Mouse (Mus musculus) liver, postnatal 0 days (tissue): ENCODE data around the gene Letmd1. TPM values are rescaled to one million over a fixed set of nuclear protein-coding genes. Genes with fewer than 3 reads are reported as not detected.
"Not testable (repeated sequence)": the region's sequence is repeated elsewhere in the genome, so short reads cannot be mapped to it uniquely, and the experiment has no call there.

ENCODE experiments used
- ATAC-seq: fragments of 200-750 bp; cut with Nextera tagmentation; 2 replicates; pipeline ENCODE4 v1.8.0; 2017; ENCODE audit warnings: mild to moderate bottlenecking, moderate library complexity
- DNase-seq: peaks from one replicate; pipeline ENCODE4 v3.0.0-alpha.2; 2016
- H3K27ac ChIP-seq: fragments of 300-500 bp; sonication (generic); 2 replicates; pipeline ENCODE4 v1.5.1; 2014; ENCODE audit warnings: antibody characterized with exemption, moderate library complexity, mild to moderate bottlenecking, low read depth
- H3K27me3 ChIP-seq: fragments of 300-500 bp; sonication (generic); 2 replicates; pipeline ENCODE4 v1.6.1; 2014; ENCODE audit warnings: low read length, control low read depth, mixed read lengths; ENCODE audit not compliant: insufficient read depth
- H3K36me3 ChIP-seq: fragments of 300-500 bp; sonication (generic); replicated peaks from 2 replicates; pipeline ENCODE4 v1.6.1; 2014; ENCODE audit warnings: mild to moderate bottlenecking, control low read depth, low read length, moderate library complexity, mixed read lengths; ENCODE audit not compliant: insufficient read depth
- H3K4me1 ChIP-seq: fragments of 300-500 bp; sonication (generic); 2 replicates; pipeline ENCODE4 v1.6.1; 2014; ENCODE audit warnings: antibody characterized with exemption, mild to moderate bottlenecking, control low read depth; ENCODE audit not compliant: insufficient read depth
- H3K4me2 ChIP-seq: fragments of 300-500 bp; sonication (generic); 2 replicates; pipeline ENCODE4 v1.6.1; 2014; ENCODE audit warnings: low read depth, mild to moderate bottlenecking, low read length, moderate library complexity, mixed read lengths
- H3K4me3 ChIP-seq: fragments of 300-500 bp; sonication (generic); 2 replicates; pipeline ENCODE4 v1.5.1; 2014; ENCODE audit warnings: low read depth, low read length
- H3K9ac ChIP-seq: fragments of 300-500 bp; sonication (generic); replicated peaks from 2 replicates; pipeline ENCODE4 v1.6.1; 2014; ENCODE audit warnings: mild to moderate bottlenecking, moderate library complexity
- H3K9me3 ChIP-seq: fragments of 300-500 bp; sonication (generic); 2 replicates; pipeline ENCODE4 v1.6.1; 2016; ENCODE audit warnings: mild to moderate bottlenecking, control low read depth, low read length, mixed read lengths
- CTCF ChIP-seq: sonication (generic); IDR thresholded peaks from 2 replicates; pipeline ENCODE4 v1.5.1; 2016; ENCODE audit warnings: antibody characterized with exemption, low read depth
- EP300 ChIP-seq: IDR thresholded peaks from 2 replicates; pipeline ENCODE4 v1.6.1; 2016; ENCODE audit warnings: antibody characterized with exemption, low read depth, mild to moderate bottlenecking
- WGBS: fragments of 180-500 bp; shearing (Covaris S2); extraction: QIAGEN DNeasy Blood & Tissue Kit; methylation state at CpG from one replicate; pipeline ENCODE4 v1.1.7; 2014; ENCODE audit not compliant: insufficient replicate concordance; 5-methylcytosine and 5-hydroxymethylcytosine counted together
- polyA plus RNA-seq: library from polyadenylated mRNA; unstranded; fragments of >200 nt; fragmentation: Nextera tagmentation; extraction: Ambion mirVana; gene quantifications from 2 replicates; pipeline ENCODE4 v1.2.1, GENCODE M21; 2015

Gene Letmd1
- 14.4 and 16.3 TPM in 2 replicates for polyA plus RNA-seq

- Histone ChIP-seq H3K9me3 (no peaks in the 10 kb centered on the region), H3K4me3 (peak within 1 kb of the TSS; percentile 69), H3K27me3 (no peaks in the 10 kb centered on the region), H3K4me1 (peaks cover 17% of the 10 kb centered on the region), H3K4me2 (peak within 1 kb of the TSS; percentile 96), H3K9ac (peak within 1 kb of the TSS; percentile 72), H3K36me3 (peaks cover 11% of the 10 kb centered on the region; the same call in 1 of the 2 replicates), H3K27ac (peak within 1 kb of the TSS; percentile 90)
- DNase-seq = peak; percentile 87
- ATAC-seq = peak; percentile 90
- TF ChIP-seq CTCF (peak; percentile 85), EP300 (no peak)
- WGBS = 1% methylated on average over 67 of the region's 84 CpGs
These were observed at the start of gene Letmd1 for GRCm38 (mm10) chr15:100468295-100469188. Gene Letmd1, plus strand, starts transcription at chr15:100469023.

- WGBS = 58% methylated on average over 8 of the region's 8 CpGs
- Histone ChIP-seq H3K4me3 (peak overlapping the region; percentile 97), H3K27me3 (no peaks in the 10 kb centered on the region), H3K4me1 (peaks cover 62% of the 10 kb centered on the region), H3K4me2 (peak overlapping the region; percentile 97), H3K36me3 (no peaks in the 10 kb centered on the region), H3K9ac (peak overlapping the region; percentile 57), H3K27ac (peak overlapping the region; percentile 79), H3K9me3 (no peaks in the 10 kb centered on the region)
- TF ChIP-seq CTCF (no peak), EP300 (no peak)
- no peak for DNase-seq
- no peak for ATAC-seq
These were observed 49.5 kb upstream of the Letmd1 start for GRCm38 (mm10) chr15:100419311-100419710.

GRCm38 (mm10) chr15:100419901-100420745 lies 48.7 kb upstream of the Letmd1 start:
- peak overlapping the region; percentile 97 for H3K4me2 ChIP-seq
- peak overlapping the region; percentile 97 for H3K4me3 ChIP-seq
- H3K27me3 ChIP-seq = no peaks in the 10 kb centered on the region
- DNase-seq (peak; percentile 42), ATAC-seq (peak; percentile 45)
- no peaks in the 10 kb centered on the region for H3K9me3 ChIP-seq
- peak overlapping the region; percentile 57 for H3K9ac ChIP-seq
- peak overlapping the region; percentile 79 for H3K27ac ChIP-seq
- H3K36me3 ChIP-seq = no peaks in the 10 kb centered on the region
- WGBS = 42% methylated on average over 9 of the region's 9 CpGs
- peaks cover 59% of the 10 kb centered on the region for H3K4me1 ChIP-seq
- no peak for TF ChIP-seq CTCF
- TF ChIP-seq EP300 = peak; percentile 98

GRCm38 (mm10) chr15:100421059-100421757 lies 47.6 kb upstream of the Letmd1 start:
- DNase-seq (no peak), ATAC-seq (no peak)
- Histone ChIP-seq H3K4me1 (peaks cover 48% of the 10 kb centered on the region), H3K9me3 (no peaks in the 10 kb centered on the region), H3K4me3 (peak overlapping the region; percentile 97), H3K27me3 (no peaks in the 10 kb centered on the region), H3K9ac (peak overlapping the region; percentile 96), H3K27ac (peak overlapping the region; percentile 79), H3K4me2 (peak overlapping the region; percentile 97), H3K36me3 (no peaks in the 10 kb centered on the region)
- 27% methylated on average over 8 of the region's 8 CpGs for WGBS
- TF ChIP-seq CTCF (no peak), EP300 (no peak)

- not testable (repeated sequence) for DNase-seq, H3K36me3 ChIP-seq, ATAC-seq, H3K9me3 ChIP-seq, H3K27me3 ChIP-seq
- H3K4me3 ChIP-seq = peak within 1 kb of the TSS; percentile 97
- H3K4me1 ChIP-seq = peaks cover 44% of the 10 kb centered on the region
- 20% methylated on average over 3 of the region's 3 CpGs for WGBS
- H3K27ac ChIP-seq = peak within 1 kb of the TSS; percentile 79
- H3K9ac ChIP-seq = peak within 1 kb of the TSS; percentile 96
- H3K4me2 ChIP-seq = peak within 1 kb of the TSS; percentile 97
These were observed 47.0 kb upstream of the Letmd1 start, which contains the start of gene Gm5475 for GRCm38 (mm10) chr15:100421758-100422197. Gene Gm5475, plus strand, starts transcription at chr15:100422147.
